Mouse (Mus musculus): ENCODE measurements around the gene Gpsm2. TPM values are rescaled to one million over a fixed set of nuclear protein-coding genes. Genes with fewer than 3 reads are reported as not detected.
A peak's percentile ranks its signal among the peaks of the same experiment; 100 is the strongest.

The Gpsm2 gene
- polyA plus RNA-seq, 1 experiment, result 1.8 TPM

GRCm38 (mm10) chr3:108763691-108764090, 41.6 kb upstream of the Gpsm2 start:
- Histone ChIP-seq H3K27me3 (replicated peaks; ENCODE audit: control insufficient read depth, insufficient read depth, low read length) (no peaks in the 10 kb centered on the region), H3K4me3 (ENCODE audit: insufficient read depth, low read depth, low read length) (no peak overlapping the region), H3K4me1 (ENCODE audit: control insufficient read depth, insufficient read depth, low read length) (no peaks in the 10 kb centered on the region), H3K36me3 (ENCODE audit: control insufficient read depth, insufficient read depth, low read length) (no peaks in the 10 kb centered on the region), H3K27ac (ENCODE audit: insufficient read depth, low read depth, low read length) (no peak overlapping the region)
- no peak for DNase-seq
- TF ChIP-seq POLR2A (IDR thresholded peaks at IDR 0.05; ENCODE audit: low read depth, low read length) (no peak), CTCF (conservative IDR thresholded peaks at IDR 0.05; ENCODE audit: insufficient read depth, insufficient read length, low read depth, low read length) (no peak)
- WGBS, result 52% methylated on average over 2 of the region's 2 CpGs

- no peak for DNase-seq
- H3K36me3 ChIP-seq (ENCODE audit: control insufficient read depth, insufficient read depth, low read length), result no peaks in the 10 kb centered on the region
- no peak overlapping the region for H3K4me3 ChIP-seq (ENCODE audit: insufficient read depth, low read depth, low read length)
- H3K27ac ChIP-seq (ENCODE audit: insufficient read depth, low read depth, low read length), result no peak overlapping the region
- WGBS, result 77% methylated on average over 7 of the region's 7 CpGs
- TF ChIP-seq POLR2A (IDR thresholded peaks at IDR 0.05; ENCODE audit: low read depth, low read length) (no peak), CTCF (conservative IDR thresholded peaks at IDR 0.05; ENCODE audit: insufficient read depth, insufficient read length, low read depth, low read length) (no peak)
- H3K27me3 ChIP-seq (replicated peaks; ENCODE audit: control insufficient read depth, insufficient read depth, low read length), result no peaks in the 10 kb centered on the region
- no peaks in the 10 kb centered on the region for H3K4me1 ChIP-seq (ENCODE audit: control insufficient read depth, insufficient read depth, low read length)
These were observed 40.5 kb upstream of the Gpsm2 start for GRCm38 (mm10) chr3:108762597-108763111.

GRCm38 (mm10) chr3:108759566-108760420, 37.7 kb upstream of the Gpsm2 start:
- TF ChIP-seq CTCF (conservative IDR thresholded peaks at IDR 0.05; ENCODE audit: insufficient read depth, insufficient read length, low read depth, low read length), result no peak
- no peak for TF ChIP-seq POLR2A (IDR thresholded peaks at IDR 0.05; ENCODE audit: low read depth, low read length)
- no peaks in the 10 kb centered on the region for H3K27me3 ChIP-seq (replicated peaks; ENCODE audit: control insufficient read depth, insufficient read depth, low read length)
- H3K4me3 ChIP-seq (ENCODE audit: insufficient read depth, low read depth, low read length), result no peak overlapping the region
- WGBS, result 73% methylated on average over 11 of the region's 11 CpGs
- H3K27ac ChIP-seq (ENCODE audit: insufficient read depth, low read depth, low read length), result no peak overlapping the region
- H3K4me1 ChIP-seq (ENCODE audit: control insufficient read depth, insufficient read depth, low read length), result no peaks in the 10 kb centered on the region
- no peaks in the 10 kb centered on the region for H3K36me3 ChIP-seq (ENCODE audit: control insufficient read depth, insufficient read depth, low read length)
- peak; percentile 26 for DNase-seq

GRCm38 (mm10) chr3:108757570-108757969, 35.5 kb upstream of the Gpsm2 start:
- 72% methylated on average over 9 of the region's 9 CpGs for WGBS
- no peak for DNase-seq
- TF ChIP-seq CTCF (conservative IDR thresholded peaks at IDR 0.05; ENCODE audit: insufficient read depth, insufficient read length, low read depth, low read length) (no peak), POLR2A (IDR thresholded peaks at IDR 0.05; ENCODE audit: low read depth, low read length) (no peak)
- Histone ChIP-seq H3K27ac (ENCODE audit: insufficient read depth, low read depth, low read length) (no peak overlapping the region), H3K4me1 (ENCODE audit: control insufficient read depth, insufficient read depth, low read length) (no peaks in the 10 kb centered on the region), H3K4me3 (ENCODE audit: insufficient read depth, low read depth, low read length) (no peak overlapping the region), H3K27me3 (replicated peaks; ENCODE audit: control insufficient read depth, insufficient read depth, low read length) (no peaks in the 10 kb centered on the region), H3K36me3 (ENCODE audit: control insufficient read depth, insufficient read depth, low read length) (no peaks in the 10 kb centered on the region)

- H3K27me3 ChIP-seq (replicated peaks; ENCODE audit: control insufficient read depth, insufficient read depth, low read length), result no peaks in the 10 kb centered on the region
- H3K4me1 ChIP-seq (ENCODE audit: control insufficient read depth, insufficient read depth, low read length), result no peaks in the 10 kb centered on the region
- WGBS, result 77% methylated on average over 1 of the region's 1 CpGs
- no peak for TF ChIP-seq CTCF (conservative IDR thresholded peaks at IDR 0.05; ENCODE audit: insufficient read depth, insufficient read length, low read depth, low read length)
- no peaks in the 10 kb centered on the region for H3K36me3 ChIP-seq (ENCODE audit: control insufficient read depth, insufficient read depth, low read length)
- no peak overlapping the region for H3K4me3 ChIP-seq (ENCODE audit: insufficient read depth, low read depth, low read length)
- H3K27ac ChIP-seq (ENCODE audit: insufficient read depth, low read depth, low read length), result no peak overlapping the region
- DNase-seq, result no peak
These were observed 34.0 kb upstream of the Gpsm2 start for GRCm38 (mm10) chr3:108756131-108756530.

GRCm38 (mm10) chr3:108755542-108755941, 33.4 kb upstream of the Gpsm2 start:
- Histone ChIP-seq H3K27ac (ENCODE audit: insufficient read depth, low read depth, low read length) (no peak overlapping the region), H3K27me3 (replicated peaks; ENCODE audit: control insufficient read depth, insufficient read depth, low read length) (no peaks in the 10 kb centered on the region), H3K4me1 (ENCODE audit: control insufficient read depth, insufficient read depth, low read length) (no peaks in the 10 kb centered on the region), H3K4me3 (ENCODE audit: insufficient read depth, low read depth, low read length) (no peak overlapping the region), H3K36me3 (ENCODE audit: control insufficient read depth, insufficient read depth, low read length) (no peaks in the 10 kb centered on the region)
- DNase-seq, result no peak
- TF ChIP-seq POLR2A (IDR thresholded peaks at IDR 0.05; ENCODE audit: low read depth, low read length), result no peak
- no peak for TF ChIP-seq CTCF (conservative IDR thresholded peaks at IDR 0.05; ENCODE audit: insufficient read depth, insufficient read length, low read depth, low read length)
- 92% methylated on average over 2 of the region's 2 CpGs for WGBS

- 89% methylated on average over 1 of the region's 1 CpGs for WGBS
- H3K27me3 ChIP-seq (replicated peaks; ENCODE audit: control insufficient read depth, insufficient read depth, low read length), result no peaks in the 10 kb centered on the region
- no peak overlapping the region for H3K4me3 ChIP-seq (ENCODE audit: insufficient read depth, low read depth, low read length)
- no peak overlapping the region for H3K27ac ChIP-seq (ENCODE audit: insufficient read depth, low read depth, low read length)
- TF ChIP-seq POLR2A (IDR thresholded peaks at IDR 0.05; ENCODE audit: low read depth, low read length) (no peak), CTCF (conservative IDR thresholded peaks at IDR 0.05; ENCODE audit: insufficient read depth, insufficient read length, low read depth, low read length) (no peak)
- H3K4me1 ChIP-seq (ENCODE audit: control insufficient read depth, insufficient read depth, low read length), result no peaks in the 10 kb centered on the region
- no peaks in the 10 kb centered on the region for H3K36me3 ChIP-seq (ENCODE audit: control insufficient read depth, insufficient read depth, low read length)
- DNase-seq, result no peak
These were observed 32.4 kb upstream of the Gpsm2 start for GRCm38 (mm10) chr3:108754541-108754940.
